Mouse (Mus musculus): ENCODE results near the gene Pidd1. TPM values are rescaled to one million over a fixed set of nuclear protein-coding genes. Genes with fewer than 3 reads are reported as not detected.
A peak's percentile ranks its signal among the peaks of the same experiment; 100 is the strongest.

The Pidd1 gene
- polyA plus RNA-seq, 1 experiment from 2014 or later = 9.7 TPM

DNA sequence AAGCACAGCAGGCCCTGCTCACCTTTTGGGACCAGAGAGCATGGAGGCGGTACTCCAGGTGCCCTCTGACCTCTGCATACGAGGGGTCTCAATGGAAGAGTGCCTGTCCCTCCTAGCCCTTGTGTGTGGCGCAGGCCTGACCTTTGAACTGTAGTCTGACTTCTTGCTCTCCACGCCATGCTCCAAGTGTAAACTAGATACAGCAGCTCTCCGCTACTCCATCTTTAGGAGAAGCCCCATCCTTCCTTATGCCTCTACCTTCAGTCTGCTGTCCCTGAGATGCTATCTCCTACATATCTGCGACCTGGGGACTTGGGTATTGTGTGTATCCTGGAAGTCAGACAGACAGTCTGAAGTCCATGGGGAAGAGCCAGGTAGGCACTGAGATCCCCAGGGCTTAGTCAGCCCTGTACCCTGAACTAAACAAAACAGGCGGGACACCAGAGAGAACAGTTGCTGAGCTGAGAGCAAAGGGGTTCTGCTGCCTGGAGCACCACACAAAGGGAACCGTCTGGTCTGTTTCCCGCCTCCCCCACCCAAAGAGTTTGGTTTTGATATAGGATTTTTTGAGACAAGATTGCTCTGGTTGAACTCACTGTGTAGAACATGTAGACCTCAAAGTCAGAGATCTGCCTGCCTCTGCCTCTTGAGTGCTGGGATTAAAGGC lies 7.8 kb downstream of the Pidd1 start:
- ATAC-seq (replicated peaks; ENCODE audit: extremely low read depth, insufficient read depth, low FRiP score) = no peak
- Histone ChIP-seq H3K9me3 (replicated peaks; ENCODE audit: control insufficient read depth, low read length) (no peaks in the 10 kb centered on the region), H3K27me3 (ENCODE audit: control insufficient read depth, insufficient read depth, low read length) (no peaks in the 10 kb centered on the region), H3K36me3 (ENCODE audit: control insufficient read depth, insufficient read depth) (peaks cover 12% of the 10 kb centered on the region), H3K9ac (ENCODE audit: low read length) (no peak overlapping the region), H3K4me2 (ENCODE audit: low read depth, low read length) (no peak overlapping the region), H3K4me3 (ENCODE audit: low read length) (no peak overlapping the region), H3K27ac (ENCODE audit: low read length) (no peak overlapping the region), H3K4me1 (ENCODE audit: control insufficient read depth, insufficient read depth, low read length) (peaks cover 27% of the 10 kb centered on the region)
- WGBS = 84% methylated on average over 9 of the region's 9 CpGs

DNA sequence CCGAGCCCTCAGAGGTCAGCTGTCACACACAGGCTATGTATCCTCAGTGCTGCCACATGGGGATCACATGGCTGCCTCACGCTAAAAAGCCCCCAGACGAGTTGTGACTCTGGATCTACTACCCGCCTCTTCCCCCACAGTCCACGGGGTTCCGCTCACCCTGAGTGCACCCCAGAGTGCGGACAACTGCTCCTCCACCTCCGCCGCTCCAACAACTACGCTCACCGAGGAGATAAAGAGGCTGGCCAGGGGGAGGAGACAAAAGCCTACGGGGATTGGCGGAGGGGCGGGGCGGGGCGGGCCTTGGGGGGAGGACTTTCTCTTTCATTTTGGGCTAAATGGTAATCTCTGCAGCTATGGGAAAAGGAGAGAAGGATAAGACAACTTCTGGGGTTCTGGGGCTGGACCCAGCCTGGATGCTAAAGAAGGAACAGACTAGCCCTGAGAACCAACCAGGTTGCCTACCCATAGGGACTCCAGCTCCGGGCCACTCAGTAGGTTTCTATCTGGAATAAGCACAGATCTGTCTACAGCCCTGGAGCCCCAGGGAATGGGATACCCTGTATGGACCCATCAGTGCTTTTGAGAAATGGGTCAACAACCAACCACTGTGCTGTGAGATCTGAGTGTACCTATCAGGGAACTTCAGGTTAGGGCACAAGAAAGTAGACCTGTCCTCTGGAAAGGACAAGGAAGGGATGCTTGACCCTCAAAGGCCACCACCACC lies 8.5 kb downstream of the Pidd1 start:
- 3% methylated on average over 17 of the region's 17 CpGs for WGBS
- H3K27ac ChIP-seq (ENCODE audit: low read length) = peak overlapping the region; percentile 19
- ATAC-seq (replicated peaks; ENCODE audit: extremely low read depth, insufficient read depth, low FRiP score) = peak; percentile 43

DNA sequence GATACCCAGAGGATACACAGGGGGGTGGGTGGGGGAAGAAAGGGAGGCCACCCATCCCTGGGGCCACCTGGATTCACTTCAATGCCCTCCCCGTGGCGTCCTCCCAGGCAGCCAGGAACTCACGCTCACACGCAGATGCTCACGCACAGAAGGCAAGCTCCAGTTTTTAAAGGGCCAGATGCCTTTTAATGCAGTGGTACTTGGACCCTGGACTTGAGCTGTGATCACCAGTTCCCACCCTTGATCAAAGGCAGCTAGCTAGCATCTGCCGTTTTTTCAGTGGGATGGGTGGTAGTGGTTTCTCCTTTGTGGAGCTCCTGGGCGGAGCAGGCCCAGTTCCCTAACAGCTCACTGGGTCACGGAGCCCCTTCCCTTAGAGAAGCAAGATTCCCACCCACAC lies 9.4 kb downstream of the Pidd1 start:
- no peaks in the 10 kb centered on the region for H3K27me3 ChIP-seq (ENCODE audit: control insufficient read depth, insufficient read depth, low read length)
- H3K9ac ChIP-seq (ENCODE audit: low read length) = peak overlapping the region; percentile 73
- ATAC-seq (replicated peaks; ENCODE audit: extremely low read depth, insufficient read depth, low FRiP score) = no peak
- H3K4me3 ChIP-seq (ENCODE audit: low read length) = peak overlapping the region; percentile 64
- peaks cover 18% of the 10 kb centered on the region for H3K36me3 ChIP-seq (ENCODE audit: control insufficient read depth, insufficient read depth)
- H3K27ac ChIP-seq (ENCODE audit: low read length) = peak overlapping the region; percentile 19
- no peaks in the 10 kb centered on the region for H3K9me3 ChIP-seq (replicated peaks; ENCODE audit: control insufficient read depth, low read length)
- peaks cover 27% of the 10 kb centered on the region for H3K4me1 ChIP-seq (ENCODE audit: control insufficient read depth, insufficient read depth, low read length)
- H3K4me2 ChIP-seq (ENCODE audit: low read depth, low read length) = peak overlapping the region; percentile 81
- 16% methylated on average over 8 of the region's 8 CpGs for WGBS

More for the DNA sequence above, 8.5 kb downstream of the Pidd1 start:
- H3K27me3 ChIP-seq (ENCODE audit: control insufficient read depth, insufficient read depth, low read length) = no peaks in the 10 kb centered on the region
- H3K9ac ChIP-seq (ENCODE audit: low read length) = peak overlapping the region; percentile 73
- H3K4me3 ChIP-seq (ENCODE audit: low read length) = peak overlapping the region; percentile 64
- H3K4me2 ChIP-seq (ENCODE audit: low read depth, low read length) = peak overlapping the region; percentile 81
- H3K9me3 ChIP-seq (replicated peaks; ENCODE audit: control insufficient read depth, low read length) = no peaks in the 10 kb centered on the region
- H3K36me3 ChIP-seq (ENCODE audit: control insufficient read depth, insufficient read depth) = peaks cover 18% of the 10 kb centered on the region
- peaks cover 21% of the 10 kb centered on the region for H3K4me1 ChIP-seq (ENCODE audit: control insufficient read depth, insufficient read depth, low read length)

DNA sequence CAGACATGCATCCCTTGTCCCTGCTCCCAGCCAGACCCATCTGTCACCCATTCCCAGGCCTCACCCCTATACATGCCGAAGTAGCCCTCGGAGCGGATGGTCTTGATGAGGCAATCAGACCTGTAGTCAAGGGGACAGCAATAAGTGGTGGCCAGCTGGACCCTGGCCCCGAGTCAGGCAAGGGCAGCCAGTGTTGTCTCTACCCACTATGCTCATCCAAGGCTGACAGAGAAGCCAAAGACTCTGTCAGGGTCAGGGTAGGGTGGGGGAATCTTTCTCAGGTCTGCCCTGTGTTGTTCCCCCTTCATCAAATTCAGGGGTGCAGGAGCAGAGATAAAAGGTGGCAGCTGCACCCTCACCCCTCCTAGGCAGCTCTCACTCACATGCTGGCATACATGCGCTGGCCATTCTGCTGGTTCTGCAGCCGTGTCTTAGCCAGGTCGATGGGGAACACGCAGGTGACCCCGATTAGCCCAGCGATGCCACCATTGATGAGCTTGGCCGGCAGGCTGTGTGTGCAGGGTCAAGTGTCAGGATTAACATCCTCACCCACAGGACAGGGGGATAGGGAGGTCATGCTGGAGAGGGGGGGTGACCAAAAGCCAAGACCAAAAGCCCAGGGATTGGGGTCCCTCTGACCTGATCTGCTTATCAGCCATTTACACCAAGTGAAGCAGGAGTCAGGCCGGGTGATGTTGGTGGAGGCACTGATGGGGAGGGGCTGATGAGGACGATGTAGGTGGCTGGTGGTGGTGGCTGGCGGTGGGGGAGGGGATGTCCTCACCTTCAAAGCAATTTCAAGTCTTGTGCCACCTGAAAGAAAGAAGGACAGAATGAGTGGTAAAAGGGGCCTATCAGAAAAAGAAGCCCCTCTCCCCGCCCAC lies 10.1 kb downstream of the Pidd1 start:
- Histone ChIP-seq H3K27ac (ENCODE audit: low read length) (0 out of 2 replicates have a peak overlapping the region, but pooled peaks have one; percentile 10), H3K4me1 (ENCODE audit: control insufficient read depth, insufficient read depth, low read length) (peaks cover 32% of the 10 kb centered on the region), H3K4me3 (ENCODE audit: low read length) (peak overlapping the region; percentile 64), H3K27me3 (ENCODE audit: control insufficient read depth, insufficient read depth, low read length) (no peaks in the 10 kb centered on the region), H3K36me3 (ENCODE audit: control insufficient read depth, insufficient read depth) (peaks cover 15% of the 10 kb centered on the region), H3K4me2 (ENCODE audit: low read depth, low read length) (peak overlapping the region; percentile 81), H3K9ac (ENCODE audit: low read length) (peak overlapping the region; percentile 73), H3K9me3 (replicated peaks; ENCODE audit: control insufficient read depth, low read length) (no peaks in the 10 kb centered on the region)
- 73% methylated on average over 15 of the region's 15 CpGs for WGBS
- no peak for ATAC-seq (replicated peaks; ENCODE audit: extremely low read depth, insufficient read depth, low FRiP score)

DNA sequence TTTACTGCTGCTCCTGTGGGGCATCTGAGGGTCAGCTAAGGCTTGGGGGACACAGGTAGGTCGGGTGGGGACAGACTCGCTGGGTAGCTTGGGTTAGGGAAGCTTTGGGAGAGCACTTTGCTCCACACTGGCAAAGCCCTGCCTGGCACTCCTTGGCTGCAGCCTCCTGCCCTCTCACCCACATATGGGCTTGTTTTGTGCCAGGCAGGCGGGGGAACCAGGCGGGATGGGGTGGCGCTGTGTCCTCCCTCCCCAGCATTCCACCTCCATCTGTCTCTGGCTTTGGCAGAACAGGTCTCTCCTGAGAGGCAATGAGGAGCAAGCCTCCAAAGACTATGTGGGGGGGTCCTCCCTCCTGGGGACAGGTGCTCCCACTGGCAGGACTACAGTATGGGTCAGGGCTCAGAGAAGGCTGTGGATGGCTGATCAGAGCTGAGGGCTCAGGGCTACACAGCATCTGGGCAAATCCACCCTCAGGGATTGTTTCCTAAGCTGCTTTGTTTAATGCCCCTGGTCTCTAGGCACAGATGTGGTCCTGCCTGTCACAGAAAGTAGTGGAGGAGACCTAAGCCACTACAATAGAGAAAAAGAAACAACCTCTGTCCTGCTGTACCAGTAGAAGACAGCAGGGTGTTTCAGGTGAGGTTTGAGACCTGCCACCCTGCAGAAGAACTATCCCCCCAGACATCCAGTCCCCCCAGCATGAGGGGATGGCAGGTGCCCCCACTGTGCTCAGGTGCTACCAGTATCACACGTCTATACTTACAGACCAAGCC lies 10.9 kb downstream of the Pidd1 start:
- Histone ChIP-seq H3K9ac (ENCODE audit: low read length) (no peak overlapping the region), H3K27ac (ENCODE audit: low read length) (no peak overlapping the region), H3K9me3 (replicated peaks; ENCODE audit: control insufficient read depth, low read length) (no peaks in the 10 kb centered on the region), H3K4me1 (ENCODE audit: control insufficient read depth, insufficient read depth, low read length) (peaks cover 35% of the 10 kb centered on the region), H3K4me3 (ENCODE audit: low read length) (no peak overlapping the region), H3K36me3 (ENCODE audit: control insufficient read depth, insufficient read depth) (peaks cover 11% of the 10 kb centered on the region), H3K4me2 (ENCODE audit: low read depth, low read length) (no peak overlapping the region), H3K27me3 (ENCODE audit: control insufficient read depth, insufficient read depth, low read length) (no peaks in the 10 kb centered on the region)
- 92% methylated on average over 6 of the region's 6 CpGs for WGBS
- ATAC-seq (replicated peaks; ENCODE audit: extremely low read depth, insufficient read depth, low FRiP score) = no peak

DNA sequence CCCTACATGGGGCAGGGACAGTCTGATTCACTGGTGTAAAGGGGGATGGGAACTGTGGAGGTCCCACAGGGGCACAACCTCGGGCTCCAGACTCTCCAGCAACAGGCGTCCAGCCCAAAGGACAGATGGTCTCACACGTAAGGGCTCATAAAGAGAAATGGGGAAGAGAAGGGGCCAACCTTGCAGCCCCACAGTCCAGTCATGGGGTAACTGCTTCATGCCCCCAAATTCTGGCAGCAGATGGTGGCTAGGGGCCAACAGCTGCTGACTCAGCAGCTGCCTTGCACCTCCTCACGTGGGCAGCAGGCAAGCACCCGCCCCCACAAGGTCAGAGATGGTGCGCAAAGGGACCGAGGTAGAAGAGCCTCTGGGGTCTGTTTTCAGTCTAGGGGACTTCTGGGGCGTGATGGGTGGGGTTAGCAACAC lies 11.6 kb downstream of the Pidd1 start:
- WGBS = 77% methylated on average over 8 of the region's 8 CpGs
- Histone ChIP-seq H3K27me3 (ENCODE audit: control insufficient read depth, insufficient read depth, low read length) (no peaks in the 10 kb centered on the region), H3K4me1 (ENCODE audit: control insufficient read depth, insufficient read depth, low read length) (peaks cover 35% of the 10 kb centered on the region), H3K36me3 (ENCODE audit: control insufficient read depth, insufficient read depth) (peaks cover 11% of the 10 kb centered on the region), H3K4me2 (ENCODE audit: low read depth, low read length) (no peak overlapping the region), H3K4me3 (ENCODE audit: low read length) (no peak overlapping the region), H3K9ac (ENCODE audit: low read length) (no peak overlapping the region), H3K27ac (ENCODE audit: low read length) (no peak overlapping the region), H3K9me3 (replicated peaks; ENCODE audit: control insufficient read depth, low read length) (no peaks in the 10 kb centered on the region)
- ATAC-seq (replicated peaks; ENCODE audit: extremely low read depth, insufficient read depth, low FRiP score) = no peak

DNA sequence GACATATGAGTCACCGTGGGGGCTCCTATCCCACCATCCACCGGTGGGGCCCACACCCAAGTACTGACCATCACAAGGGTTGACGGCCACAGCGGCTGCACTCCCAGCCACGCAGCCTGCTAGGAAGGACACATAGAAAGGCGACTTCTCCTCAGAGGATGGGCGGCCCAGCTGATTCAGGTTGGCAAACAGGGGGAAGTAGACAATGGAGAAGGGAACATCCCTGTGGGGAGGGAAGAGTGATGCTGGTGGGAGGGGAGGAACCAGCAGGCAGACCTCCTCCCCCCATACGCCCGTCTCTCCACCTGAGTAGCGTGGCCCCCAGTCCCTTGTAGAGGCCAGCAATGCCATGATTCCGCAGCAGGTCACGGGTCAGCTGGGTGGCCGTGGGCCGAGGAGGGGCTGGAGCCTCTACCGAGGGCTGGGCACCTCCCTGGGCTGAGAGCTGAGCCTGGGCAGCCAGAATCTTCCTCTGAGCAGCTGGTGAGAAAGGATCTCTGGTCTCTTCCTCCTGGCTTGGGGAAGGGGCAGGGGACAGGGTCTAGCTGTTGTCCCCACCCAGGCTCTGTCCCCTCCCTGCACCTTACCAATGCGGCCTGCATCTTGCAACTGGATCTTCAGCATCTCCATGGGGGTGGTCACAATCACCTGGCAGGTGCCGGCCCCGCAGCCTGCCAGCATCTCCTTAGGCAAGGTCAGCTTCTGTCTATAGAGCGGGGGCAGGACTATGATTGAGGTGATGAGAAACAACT lies 12.2 kb downstream of the Pidd1 start:
- ATAC-seq (replicated peaks; ENCODE audit: extremely low read depth, insufficient read depth, low FRiP score) = no peak
- WGBS = 92% methylated on average over 19 of the region's 19 CpGs
- no peak overlapping the region for H3K27ac ChIP-seq (ENCODE audit: low read length)
- H3K9ac ChIP-seq (ENCODE audit: low read length) = no peak overlapping the region
- H3K27me3 ChIP-seq (ENCODE audit: control insufficient read depth, insufficient read depth, low read length) = no peaks in the 10 kb centered on the region
- no peaks in the 10 kb centered on the region for H3K9me3 ChIP-seq (replicated peaks; ENCODE audit: control insufficient read depth, low read length)
- peaks cover 11% of the 10 kb centered on the region for H3K36me3 ChIP-seq (ENCODE audit: control insufficient read depth, insufficient read depth)
- H3K4me1 ChIP-seq (ENCODE audit: control insufficient read depth, insufficient read depth, low read length) = peaks cover 31% of the 10 kb centered on the region
- no peak overlapping the region for H3K4me3 ChIP-seq (ENCODE audit: low read length)
- H3K4me2 ChIP-seq (ENCODE audit: low read depth, low read length) = no peak overlapping the region

All from heart, embryonic 16.5 days (tissue).